Mouse (Mus musculus) erythroblast, embryonic 14.5 days (primary cell): ENCODE data around the gene Vav2. TPM values are rescaled to one million over a fixed set of nuclear protein-coding genes. Genes with fewer than 3 reads are reported as not detected.

Source experiments
- H3K27me3 ChIP-seq: 2 replicates; pipeline ENCODE4 v1.6.1; 2012; ENCODE audit warnings: inconsistent platforms; ENCODE audit not compliant: control insufficient read depth
- H3K36me3 ChIP-seq: 2 replicates; pipeline ENCODE4 v1.6.1; 2012; ENCODE audit warnings: mild to moderate bottlenecking, inconsistent platforms; ENCODE audit not compliant: control insufficient read depth
- H3K4me1 ChIP-seq: 2 replicates; pipeline ENCODE4 v1.6.1; 2012; ENCODE audit warnings: inconsistent platforms; ENCODE audit not compliant: control insufficient read depth
- H3K4me3 ChIP-seq: replicated peaks from 2 replicates; pipeline ENCODE3; 2012; ENCODE audit warnings: moderate library complexity, mild to moderate bottlenecking, inconsistent platforms
- H3K9me3 ChIP-seq: 2 replicates; pipeline ENCODE4 v1.6.1; 2012; ENCODE audit warnings: low read length, inconsistent platforms, mixed read lengths; ENCODE audit not compliant: control insufficient read depth
- GATA1 ChIP-seq: IDR thresholded peaks from 2 replicates; pipeline ENCODE4 v1.6.1; 2012; ENCODE audit warnings: low read length, inconsistent platforms, mixed read lengths
- TAL1 ChIP-seq: IDR thresholded peaks from 3 replicates; pipeline ENCODE4 v1.6.1; 2012; ENCODE audit warnings: low read length, inconsistent platforms, mixed read lengths
- polyA plus RNA-seq: library from polyadenylated mRNA; stranded (reverse); fragments of >175 nt; gene quantifications from 2 replicates; pipeline ENCODE4 v1.2.3, GENCODE M21; 2012

Gene Vav2
- polyA plus RNA-seq, 1 experiment: 0.10 TPM

- Histone ChIP-seq H3K36me3 (no peaks in the 10 kb centered on the region), H3K4me1 (peaks cover 20% of the 10 kb centered on the region), H3K9me3 (no peaks in the 10 kb centered on the region), H3K27me3 (no peaks in the 10 kb centered on the region), H3K4me3 (no peak overlapping the region)
- TF ChIP-seq GATA1 (no peak), TAL1 (no peak)
These were observed 86.2 kb downstream of the Vav2 start for GRCm38 (mm10) chr2:27340682-27341081.

GRCm38 (mm10) chr2:27339051-27339450, 87.8 kb downstream of the Vav2 start:
- no peaks in the 10 kb centered on the region for H3K9me3 ChIP-seq
- H3K4me1 ChIP-seq: peaks cover 11% of the 10 kb centered on the region

GRCm38 (mm10) chr2:27337261-27337660, 89.6 kb downstream of the Vav2 start:
- no peak overlapping the region for H3K4me3 ChIP-seq
- no peaks in the 10 kb centered on the region for H3K27me3 ChIP-seq
- H3K36me3 ChIP-seq: no peaks in the 10 kb centered on the region
- H3K9me3 ChIP-seq: no peaks in the 10 kb centered on the region
- TF ChIP-seq GATA1 (no peak), TAL1 (no peak)
- no peaks in the 10 kb centered on the region for H3K4me1 ChIP-seq

More at GRCm38 (mm10) chr2:27339051-27339450, 87.8 kb downstream of the Vav2 start:
- Histone ChIP-seq H3K27me3 (no peaks in the 10 kb centered on the region), H3K4me3 (no peak overlapping the region), H3K36me3 (no peaks in the 10 kb centered on the region)
- TF ChIP-seq GATA1 (no peak), TAL1 (no peak)

- H3K4me3 ChIP-seq: no peak overlapping the region
- H3K9me3 ChIP-seq: no peaks in the 10 kb centered on the region
- H3K4me1 ChIP-seq: no peaks in the 10 kb centered on the region
- H3K36me3 ChIP-seq: no peaks in the 10 kb centered on the region
- no peaks in the 10 kb centered on the region for H3K27me3 ChIP-seq
- TF ChIP-seq GATA1: no peak
- no peak for TF ChIP-seq TAL1
These were observed 90.2 kb downstream of the Vav2 start for GRCm38 (mm10) chr2:27336600-27336999.

GRCm38 (mm10) chr2:27334816-27335215, 92.0 kb downstream of the Vav2 start:
- Histone ChIP-seq H3K4me1 (no peaks in the 10 kb centered on the region), H3K27me3 (no peaks in the 10 kb centered on the region), H3K36me3 (no peaks in the 10 kb centered on the region), H3K4me3 (no peak overlapping the region), H3K9me3 (no peaks in the 10 kb centered on the region)
- TF ChIP-seq TAL1 (no peak), GATA1 (no peak)

- H3K27me3 ChIP-seq: no peaks in the 10 kb centered on the region
- no peak overlapping the region for H3K4me3 ChIP-seq
- no peaks in the 10 kb centered on the region for H3K36me3 ChIP-seq
- no peaks in the 10 kb centered on the region for H3K9me3 ChIP-seq
- TF ChIP-seq TAL1: no peak
- no peak for TF ChIP-seq GATA1
- H3K4me1 ChIP-seq: peaks cover 8% of the 10 kb centered on the region
These were observed 95.3 kb downstream of the Vav2 start for GRCm38 (mm10) chr2:27331560-27331959.

GRCm38 (mm10) chr2:27330446-27330845, 96.4 kb downstream of the Vav2 start:
- Histone ChIP-seq H3K4me3 (no peak overlapping the region), H3K27me3 (no peaks in the 10 kb centered on the region), H3K36me3 (no peaks in the 10 kb centered on the region), H3K4me1 (peaks cover 10% of the 10 kb centered on the region), H3K9me3 (no peaks in the 10 kb centered on the region)
- no peak for TF ChIP-seq GATA1
- no peak for TF ChIP-seq TAL1

GRCm38 (mm10) chr2:27329386-27330060, 97.3 kb downstream of the Vav2 start:
- Histone ChIP-seq H3K27me3 (no peaks in the 10 kb centered on the region), H3K4me3 (no peak overlapping the region), H3K9me3 (no peaks in the 10 kb centered on the region), H3K4me1 (peaks cover 10% of the 10 kb centered on the region), H3K36me3 (no peaks in the 10 kb centered on the region)
- TF ChIP-seq GATA1 (no peak), TAL1 (no peak)

- H3K4me3 ChIP-seq: no peak overlapping the region
- peaks cover 10% of the 10 kb centered on the region for H3K4me1 ChIP-seq
- H3K9me3 ChIP-seq: no peaks in the 10 kb centered on the region
- no peaks in the 10 kb centered on the region for H3K36me3 ChIP-seq
- no peak for TF ChIP-seq GATA1
- no peaks in the 10 kb centered on the region for H3K27me3 ChIP-seq
These were observed 98.2 kb downstream of the Vav2 start for GRCm38 (mm10) chr2:27328613-27329041.

GRCm38 (mm10) chr2:27327886-27328285, 98.9 kb downstream of the Vav2 start:
- Histone ChIP-seq H3K27me3 (no peaks in the 10 kb centered on the region), H3K9me3 (no peaks in the 10 kb centered on the region), H3K4me3 (no peak overlapping the region), H3K4me1 (peaks cover 10% of the 10 kb centered on the region), H3K36me3 (no peaks in the 10 kb centered on the region)
- TF ChIP-seq GATA1 (no peak), TAL1 (no peak)
